Mouse (Mus musculus) limb, embryonic 13.5 days (tissue): ENCODE measurements around the gene Grb10. TPM values are rescaled to one million over a fixed set of nuclear protein-coding genes. Genes with fewer than 3 reads are reported as not detected.
A peak's percentile ranks its signal among the peaks of the same experiment; 100 is the strongest.

ENCODE experiments used
- ATAC-seq: fragments of 200-750 bp; cut with Nextera tagmentation; 2 replicates; pipeline ENCODE4 v1.8.0; 2017; ENCODE audit warnings: low read depth, moderate number of reproducible peaks, moderate TSS enrichment; ENCODE audit not compliant: low FRiP score
- H3K27ac ChIP-seq: fragments of 300-500 bp; sonication (generic); 2 replicates; pipeline ENCODE4 v1.5.1; 2015; ENCODE audit warnings: inconsistent platforms, mild to moderate bottlenecking, moderate library complexity
- H3K27me3 ChIP-seq: fragments of 300-500 bp; sonication (generic); 2 replicates; pipeline ENCODE4 v1.6.1; 2015; ENCODE audit warnings: mild to moderate bottlenecking, inconsistent platforms
- H3K36me3 ChIP-seq: fragments of 300-500 bp; sonication (generic); 2 replicates; pipeline ENCODE4 v1.6.1; 2015; ENCODE audit warnings: inconsistent platforms, mild to moderate bottlenecking, moderate library complexity
- H3K4me1 ChIP-seq: fragments of 300-500 bp; sonication (generic); 2 replicates; pipeline ENCODE4 v1.6.1; 2015; ENCODE audit warnings: inconsistent platforms
- H3K4me2 ChIP-seq: fragments of 300-500 bp; sonication (generic); replicated peaks from 2 replicates; pipeline ENCODE4 v1.6.1; 2015; ENCODE audit warnings: inconsistent platforms, mild to moderate bottlenecking, moderate library complexity
- H3K4me3 ChIP-seq: fragments of 300-500 bp; sonication (generic); 2 replicates; pipeline ENCODE4 v1.5.1; 2015; ENCODE audit warnings: moderate library complexity, mild to moderate bottlenecking, inconsistent platforms
- H3K9ac ChIP-seq: fragments of 300-500 bp; sonication (generic); 2 replicates; pipeline ENCODE4 v1.6.1; 2015; ENCODE audit warnings: mild to moderate bottlenecking, inconsistent platforms
- H3K9me3 ChIP-seq: fragments of 300-500 bp; sonication (generic); 2 replicates; pipeline ENCODE4 v1.6.1; 2016; ENCODE audit warnings: inconsistent platforms
- WGBS: fragments of 180-500 bp; shearing (Covaris S2); methylation state at CpG from one replicate; pipeline ENCODE4 v1.1.7; 2015; 5-methylcytosine and 5-hydroxymethylcytosine counted together
- polyA plus RNA-seq: library from polyadenylated mRNA; unstranded; fragments of >200 nt; fragmentation: Nextera tagmentation; extraction: Ambion mirVana; gene quantifications from 2 replicates; pipeline ENCODE4 v1.2.1, GENCODE M21; 2015

Grb10 gene
- polyA plus RNA-seq, 1 experiment from 2014 or later = 614 TPM

DNA sequence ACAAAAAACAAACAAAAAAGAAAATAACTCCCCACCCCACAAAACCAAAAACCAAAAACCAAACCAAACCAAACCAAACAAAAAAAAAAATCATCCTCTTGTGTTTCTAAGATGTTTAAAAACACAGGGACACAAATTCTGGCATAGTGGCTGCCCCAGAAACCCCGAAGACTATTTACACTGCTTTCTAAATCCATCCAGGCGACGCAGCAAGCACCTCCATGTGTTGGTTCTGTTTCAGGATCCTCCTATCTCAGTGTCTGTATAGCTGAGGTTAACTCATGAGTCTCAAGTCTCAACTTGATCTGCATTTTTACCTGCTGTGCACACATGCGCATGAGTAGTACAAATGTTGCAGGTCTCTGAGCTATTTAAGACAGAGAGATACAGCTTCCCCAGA, 1.9 kb upstream of the Grb10 start:
- H3K36me3 ChIP-seq = no peaks in the 10 kb centered on the region
- no peak for ATAC-seq

DNA sequence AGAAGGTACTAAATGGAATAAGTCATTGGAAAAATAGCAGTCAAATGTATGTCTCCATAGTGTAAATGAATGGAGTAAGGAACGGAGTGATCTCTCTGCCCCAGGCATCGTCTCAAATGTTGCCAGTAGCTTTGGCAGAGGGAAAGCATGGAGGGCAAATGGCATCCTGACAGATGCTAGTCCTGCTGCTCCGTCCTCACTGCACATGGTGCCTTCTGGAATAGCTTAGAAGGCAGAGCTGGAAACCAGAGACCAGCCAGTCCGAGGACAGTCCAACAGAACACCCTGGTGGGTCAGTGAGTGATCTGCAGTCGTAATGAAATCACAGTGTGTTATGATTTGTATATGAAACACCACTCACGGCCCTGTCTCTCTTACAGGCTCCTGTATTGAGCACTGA, 1.3 kb upstream of the Grb10 start:
- ATAC-seq = no peak
- 60% methylated on average over 6 of the region's 6 CpGs for WGBS

More for the DNA sequence above, 1.9 kb upstream of the Grb10 start:
- Histone ChIP-seq H3K9me3 (no peaks in the 10 kb centered on the region), H3K4me3 (no peak overlapping the region), H3K9ac (no peak overlapping the region), H3K27ac (no peak overlapping the region), H3K4me2 (no peak overlapping the region), H3K4me1 (peaks cover 11% of the 10 kb centered on the region; the same call in 1 of the 2 replicates), H3K27me3 (peaks cover 82% of the 10 kb centered on the region)
- 90% methylated on average over 4 of the region's 4 CpGs for WGBS

DNA sequence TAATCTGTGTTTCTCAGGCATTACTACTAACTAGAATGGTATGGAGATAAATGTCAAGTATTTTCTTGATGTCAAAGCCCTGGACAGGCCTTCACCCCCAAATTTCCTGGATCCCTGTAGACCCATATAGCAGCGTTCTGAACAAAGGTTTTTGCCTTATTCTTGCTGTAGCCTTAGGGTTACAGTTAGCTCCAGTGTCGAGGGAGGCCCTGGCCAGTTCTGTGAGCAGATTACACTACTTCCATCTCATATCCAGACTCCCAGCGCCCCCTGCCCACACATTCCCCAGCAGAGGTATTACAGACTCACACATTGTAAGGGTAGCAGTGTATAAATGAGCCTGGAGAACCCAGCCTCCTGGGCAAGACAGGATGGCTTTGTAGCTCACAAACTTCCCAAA, 615 bp upstream of the Grb10 start:
- Histone ChIP-seq H3K4me3 (no peak overlapping the region), H3K36me3 (no peaks in the 10 kb centered on the region), H3K4me2 (peak overlapping the region; percentile 65), H3K27ac (peak overlapping the region; percentile 65; the same call in 1 of the 2 replicates), H3K9ac (no peak overlapping the region), H3K9me3 (no peaks in the 10 kb centered on the region), H3K4me1 (peaks cover 11% of the 10 kb centered on the region; the same call in 1 of the 2 replicates), H3K27me3 (peaks cover 85% of the 10 kb centered on the region)
- ATAC-seq = peak; percentile 44
- 13% methylated on average over 3 of the region's 3 CpGs for WGBS

More for the DNA sequence above, 1.3 kb upstream of the Grb10 start:
- Histone ChIP-seq H3K27me3 (peaks cover 84% of the 10 kb centered on the region), H3K4me2 (peak overlapping the region; percentile 65; the same call in 1 of the 2 replicates), H3K9me3 (no peaks in the 10 kb centered on the region), H3K36me3 (no peaks in the 10 kb centered on the region), H3K4me3 (no peak overlapping the region), H3K9ac (no peak overlapping the region), H3K4me1 (peaks cover 11% of the 10 kb centered on the region; the same call in 1 of the 2 replicates), H3K27ac (no peak overlapping the region)

- H3K27me3 ChIP-seq = peaks cover 91% of the 10 kb centered on the region
- ATAC-seq = no peak
- peaks cover 14% of the 10 kb centered on the region for H3K4me1 ChIP-seq
- no peaks in the 10 kb centered on the region for H3K36me3 ChIP-seq
- WGBS = 5% methylated on average over 40 of the region's 48 CpGs
- H3K4me3 ChIP-seq = peak overlapping the region; percentile 69
- H3K9ac ChIP-seq = peak overlapping the region; percentile 99
- peak overlapping the region; percentile 65 for H3K4me2 ChIP-seq
- H3K9me3 ChIP-seq = no peaks in the 10 kb centered on the region
- peak overlapping the region; percentile 94 for H3K27ac ChIP-seq
Measured at GRCm38 (mm10) chr11:12037689-12038469, 604 bp downstream of the Grb10 start.

GRCm38 (mm10) chr11:12037075-12037686, 1.3 kb downstream of the Grb10 start:
- Histone ChIP-seq H3K36me3 (peaks cover 3% of the 10 kb centered on the region; the same call in 1 of the 2 replicates), H3K9me3 (no peaks in the 10 kb centered on the region), H3K27ac (peak overlapping the region; percentile 94), H3K27me3 (peaks cover 91% of the 10 kb centered on the region), H3K4me1 (peaks cover 19% of the 10 kb centered on the region), H3K4me3 (peak overlapping the region; percentile 69), H3K4me2 (peak overlapping the region; percentile 65), H3K9ac (peak overlapping the region; percentile 99)
- under 1% methylated on average over 54 of the region's 93 CpGs for WGBS
- peak; percentile 64 for ATAC-seq

- no peak for ATAC-seq
- peaks cover 89% of the 10 kb centered on the region for H3K27me3 ChIP-seq
- peaks cover 19% of the 10 kb centered on the region for H3K4me1 ChIP-seq
- H3K36me3 ChIP-seq = peaks cover 9% of the 10 kb centered on the region
- H3K4me3 ChIP-seq = peak overlapping the region; percentile 69
- 2% methylated on average over 51 of the region's 65 CpGs for WGBS
- peak overlapping the region; percentile 99 for H3K9ac ChIP-seq
- peak overlapping the region; percentile 65 for H3K4me2 ChIP-seq
- H3K27ac ChIP-seq = peak overlapping the region; percentile 94
- H3K9me3 ChIP-seq = no peaks in the 10 kb centered on the region
Measured at GRCm38 (mm10) chr11:12035916-12036910, 2.3 kb downstream of the Grb10 start.

DNA sequence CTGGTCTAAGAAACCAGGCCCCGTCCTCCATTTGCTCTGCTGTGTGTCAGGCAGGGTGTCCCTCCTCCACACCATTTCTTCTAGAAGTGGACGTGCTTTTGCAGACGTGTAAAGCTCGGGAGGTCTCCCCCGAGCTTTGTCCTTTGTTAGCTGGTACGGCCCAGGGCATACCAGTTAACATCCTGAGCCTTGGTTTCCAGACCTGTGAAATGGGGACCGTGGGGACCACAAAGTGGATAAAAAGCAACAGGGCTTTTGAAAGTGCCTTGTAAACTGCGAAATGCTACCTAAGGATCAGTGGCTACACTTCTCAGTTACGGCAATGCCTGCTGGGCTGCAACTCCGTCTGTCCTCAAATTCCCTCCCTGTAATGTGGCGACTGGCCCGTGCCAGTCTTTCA, 3.2 kb downstream of the Grb10 start:
- H3K9ac ChIP-seq = peak overlapping the region; percentile 99
- no peak for ATAC-seq
- 2% methylated on average over 12 of the region's 12 CpGs for WGBS

GRCm38 (mm10) chr11:12034781-12035180, 3.7 kb downstream of the Grb10 start:
- H3K27ac ChIP-seq = peak overlapping the region; percentile 94; the same call in 1 of the 2 replicates
- WGBS = 42% methylated on average over 4 of the region's 4 CpGs
- peak overlapping the region; percentile 69 for H3K4me3 ChIP-seq
- ATAC-seq = no peak
- peak overlapping the region; percentile 65 for H3K4me2 ChIP-seq
- peaks cover 17% of the 10 kb centered on the region for H3K4me1 ChIP-seq
- H3K9ac ChIP-seq = peak overlapping the region; percentile 99
- H3K9me3 ChIP-seq = no peaks in the 10 kb centered on the region
- peaks cover 90% of the 10 kb centered on the region for H3K27me3 ChIP-seq
- H3K36me3 ChIP-seq = peaks cover 20% of the 10 kb centered on the region

More for the DNA sequence above, 3.2 kb downstream of the Grb10 start:
- peaks cover 16% of the 10 kb centered on the region for H3K36me3 ChIP-seq
- no peaks in the 10 kb centered on the region for H3K9me3 ChIP-seq
- peak overlapping the region; percentile 69 for H3K4me3 ChIP-seq
- peak overlapping the region; percentile 94 for H3K27ac ChIP-seq
- H3K4me2 ChIP-seq = peak overlapping the region; percentile 65
- peaks cover 90% of the 10 kb centered on the region for H3K27me3 ChIP-seq
- H3K4me1 ChIP-seq = peaks cover 19% of the 10 kb centered on the region

DNA sequence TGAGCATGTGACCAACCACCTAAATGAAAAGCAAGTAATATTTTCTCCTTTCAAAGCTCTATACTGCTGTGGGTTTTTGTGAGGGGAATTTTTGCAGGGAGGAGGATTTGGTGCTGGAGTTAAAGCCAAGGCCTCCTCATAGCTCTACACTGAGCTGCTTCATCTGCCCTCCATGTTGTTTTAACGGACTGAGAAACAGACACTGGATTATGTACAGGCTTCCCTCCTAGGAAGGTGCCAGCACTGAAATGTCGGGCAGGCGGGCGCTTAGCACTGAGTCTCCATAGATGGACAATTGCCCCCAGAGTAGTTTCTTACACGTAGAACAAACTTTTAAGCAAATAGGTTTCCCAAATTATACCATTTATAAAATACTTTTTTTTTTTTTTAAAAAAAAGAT, 4.1 kb downstream of the Grb10 start:
- H3K4me1 ChIP-seq = peaks cover 13% of the 10 kb centered on the region
- ATAC-seq = no peak
- peaks cover 90% of the 10 kb centered on the region for H3K27me3 ChIP-seq
- 25% methylated on average over 5 of the region's 5 CpGs for WGBS
- peak overlapping the region; percentile 99 for H3K9ac ChIP-seq
- H3K4me3 ChIP-seq = peak overlapping the region; percentile 69
- peak overlapping the region; percentile 94; the same call in 1 of the 2 replicates for H3K27ac ChIP-seq
- H3K4me2 ChIP-seq = peak overlapping the region; percentile 65
- peaks cover 24% of the 10 kb centered on the region for H3K36me3 ChIP-seq
- H3K9me3 ChIP-seq = 0 out of 2 replicates have a peak, but pooled peaks cover 1% of the 10 kb centered on the region

- Histone ChIP-seq H3K4me3 (peak overlapping the region; percentile 69), H3K9me3 (peaks cover 15% of the 10 kb centered on the region), H3K27ac (no peak overlapping the region), H3K27me3 (peaks cover 93% of the 10 kb centered on the region), H3K4me2 (peak overlapping the region; percentile 65), H3K9ac (peak overlapping the region; percentile 48), H3K36me3 (peaks cover 39% of the 10 kb centered on the region), H3K4me1 (peaks cover 8% of the 10 kb centered on the region)
- WGBS = 21% methylated on average over 5 of the region's 5 CpGs
- no peak for ATAC-seq
Measured at GRCm38 (mm10) chr11:12032831-12033230, 5.7 kb downstream of the Grb10 start.

DNA sequence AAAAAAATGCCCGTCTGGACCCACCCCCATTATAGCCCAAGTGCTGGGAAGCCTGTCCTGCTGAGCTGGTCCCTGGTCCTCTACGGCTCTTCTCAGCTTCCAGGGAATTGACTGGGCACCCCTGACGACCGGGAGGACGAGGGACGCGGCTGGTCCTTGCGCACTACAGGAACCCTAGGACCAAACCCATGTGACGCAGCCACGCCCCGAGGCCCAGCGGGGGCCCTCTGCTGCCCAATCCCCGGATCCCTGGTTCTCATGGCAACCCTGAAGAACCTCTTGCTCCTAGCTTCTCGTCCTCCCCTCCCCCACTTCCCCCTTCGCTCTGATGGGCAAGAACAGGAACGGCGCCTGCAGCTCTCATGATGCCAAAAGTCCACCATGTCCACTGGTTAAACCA, 11.8 kb downstream of the Grb10 start:
- no peak for ATAC-seq
- Histone ChIP-seq H3K9me3 (peaks cover 68% of the 10 kb centered on the region), H3K4me1 (0 out of 2 replicates have a peak, but pooled peaks cover 3% of the 10 kb centered on the region), H3K4me2 (peak overlapping the region; percentile 62), H3K9ac (no peak overlapping the region), H3K4me3 (peak overlapping the region; percentile 30), H3K27me3 (peaks cover 95% of the 10 kb centered on the region), H3K27ac (no peak overlapping the region), H3K36me3 (peaks cover 89% of the 10 kb centered on the region)
- WGBS = 58% methylated on average over 17 of the region's 17 CpGs
